Mouse (Mus musculus) myocyte (in vitro differentiated cells): ENCODE results near the gene Rnf38.

Experiments used
- E2F4 ChIP-seq: IDR thresholded peaks from one replicate; pipeline ENCODE4 v1.6.1; 2011; ENCODE audit warnings: mild to moderate bottlenecking, control low read depth, moderate library complexity; ENCODE audit not compliant: insufficient read depth
- MAX ChIP-seq: IDR thresholded peaks from one replicate; pipeline ENCODE4 v1.6.1; 2011; ENCODE audit warnings: low read depth, mild to moderate bottlenecking, control low read depth
- POLR2A ChIP-seq: IDR thresholded peaks from one replicate; pipeline ENCODE4 v1.6.1; 2011; ENCODE audit warnings: low read depth, mild to moderate bottlenecking, control low read depth, moderate library complexity; ENCODE audit not compliant: insufficient read length
- POLR2AphosphoS2 ChIP-seq: IDR thresholded peaks from one replicate; pipeline ENCODE4 v1.6.1; 2011; ENCODE audit warnings: low read depth, control low read depth; ENCODE audit not compliant: insufficient read length
- USF1 ChIP-seq: IDR thresholded peaks from one replicate; pipeline ENCODE4 v1.6.1; 2011; ENCODE audit warnings: low read depth, mild to moderate bottlenecking, control low read depth, moderate library complexity

DNA sequence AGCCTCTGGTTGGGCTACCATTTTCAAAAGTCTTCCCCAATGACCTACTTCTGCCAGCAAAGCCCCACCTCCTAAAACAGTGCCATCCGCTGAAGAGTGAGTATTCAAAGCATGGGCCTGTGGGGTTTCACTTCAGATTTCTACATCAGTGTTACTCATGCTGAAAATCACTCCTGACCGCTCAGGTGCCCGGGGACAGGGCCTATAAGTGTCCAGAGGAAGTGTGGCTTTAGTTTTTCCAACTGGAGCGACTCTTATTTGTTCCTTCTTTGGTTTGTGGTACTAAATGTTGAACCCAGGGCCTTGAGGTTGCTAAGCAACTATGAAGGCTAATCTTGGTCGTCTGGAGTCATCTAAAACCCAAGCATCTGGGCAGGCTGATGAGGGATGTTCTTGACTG lies 21.0 kb upstream of the Rnf38 start:
- TF ChIP-seq POLR2A (no peak), POLR2AphosphoS2 (no peak), E2F4 (no peak), MAX (no peak), USF1 (no peak)
